Mouse (Mus musculus): ENCODE data around the gene Spns3.

DNA sequence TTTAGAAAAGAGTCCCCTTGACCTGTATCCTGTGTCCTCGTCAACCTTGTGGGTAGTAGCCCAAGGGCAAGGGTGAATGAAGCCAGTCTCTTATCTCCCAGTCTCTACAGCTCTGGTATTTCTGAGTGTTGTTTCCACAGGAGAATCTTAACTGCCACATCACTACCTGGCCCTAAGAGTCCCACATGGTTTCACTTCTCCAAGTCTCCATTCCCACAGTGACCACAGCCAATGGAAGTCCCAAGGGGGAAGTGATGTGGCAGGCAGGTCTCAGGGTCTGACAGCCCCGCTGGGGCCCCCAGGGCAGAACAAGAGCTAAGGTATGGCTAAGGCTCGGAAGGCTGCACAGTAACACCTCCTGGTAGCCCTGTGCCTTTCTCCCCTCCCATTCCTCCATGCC is 3.1 kb downstream of the Spns3 start:
- no peak for TF ChIP-seq POLR2A (IDR thresholded peaks at IDR 0.05; ENCODE audit: borderline replicate concordance, extremely low read depth, low read depth, low read length)
- TF ChIP-seq CTCF (IDR thresholded peaks at IDR 0.05; ENCODE audit: insufficient read depth, low read length) = no peak

Measured in lung, adult 2 months (tissue).